Mouse (Mus musculus): ENCODE results near the gene Cyp26a1. TPM values are rescaled to one million over a fixed set of nuclear protein-coding genes. Genes with fewer than 3 reads are reported as not detected.

Gene Cyp26a1
- total and polyA plus RNA-seq, 2 experiments: 8.8 to 37.2 TPM

DNA sequence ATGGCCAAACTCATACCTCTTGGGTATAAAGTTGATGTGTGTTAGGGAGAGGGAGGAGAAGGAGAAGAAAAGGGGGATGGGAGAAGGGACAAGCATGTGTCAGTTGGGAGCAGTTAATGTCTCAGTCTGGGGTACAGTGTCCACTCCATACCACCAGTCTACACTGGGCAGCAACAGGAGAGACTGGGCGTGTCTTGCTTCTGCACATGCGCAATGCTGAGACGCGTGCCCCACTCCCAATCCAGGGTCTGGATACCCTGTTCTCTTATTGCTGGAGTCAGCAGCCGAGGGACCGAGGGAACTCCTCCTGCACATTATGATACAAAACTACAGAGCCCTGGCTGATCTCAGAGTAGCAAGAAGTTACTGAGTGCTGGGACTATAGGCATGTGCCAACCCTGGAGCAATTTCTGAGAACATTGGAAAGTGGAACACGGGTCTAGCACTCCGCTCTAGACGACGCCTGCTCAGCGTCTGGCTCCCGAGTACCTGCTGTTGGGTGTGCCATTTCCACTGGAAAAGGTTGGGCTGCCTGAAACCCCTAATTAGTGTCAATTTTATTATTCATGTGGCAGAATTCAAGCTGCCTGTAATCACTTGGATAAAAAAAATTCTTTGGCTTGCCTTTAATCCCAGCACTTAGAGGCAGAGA lies 19.1 kb downstream of the Cyp26a1 start:
- Histone ChIP-seq H3K27me3 (ENCODE audit: control insufficient read depth, insufficient read depth, low read length) (no peaks in the 10 kb centered on the region; the same call in 1 of the 2 replicates), H3K4me1 (ENCODE audit: control insufficient read depth, insufficient read depth, low read length) (no peaks in the 10 kb centered on the region), H3K27ac (replicated peaks; ENCODE audit: insufficient read depth, low read depth, low read length) (no peak overlapping the region), H3K9ac (ENCODE audit: low read depth, low read length) (no peak overlapping the region), H3K4me3 (ENCODE audit: insufficient read depth, low read depth, low read length) (no peak overlapping the region), H3K79me2 (ENCODE audit: control insufficient read depth, insufficient read depth, low read length) (no peaks in the 10 kb centered on the region), H3K36me3 (ENCODE audit: control insufficient read depth, insufficient read depth, low read length) (no peaks in the 10 kb centered on the region)
- 93% methylated on average over 12 of the region's 12 CpGs for WGBS
- TF ChIP-seq POLR2A (IDR thresholded peaks at IDR 0.05; ENCODE audit: extremely low read depth, insufficient read depth, low read length) (no peak), CTCF (IDR thresholded peaks at IDR 0.05; ENCODE audit: low read depth, low read length) (no peak)
- no peak for DNase-seq (ENCODE audit: extremely low read depth, low read depth, low spot score)

- H3K36me3 ChIP-seq (ENCODE audit: control insufficient read depth, insufficient read depth, low read length): no peaks in the 10 kb centered on the region
- 25% methylated on average over 1 of the region's 1 CpGs for WGBS
Measured at GRCm38 (mm10) chr19:37719166-37719565, 21.6 kb downstream of the Cyp26a1 start.

GRCm38 (mm10) chr19:37724591-37724990 lies 27.0 kb downstream of the Cyp26a1 start:
- TF ChIP-seq CTCF (IDR thresholded peaks at IDR 0.05; ENCODE audit: low read depth, low read length): no peak
- TF ChIP-seq POLR2A (IDR thresholded peaks at IDR 0.05; ENCODE audit: extremely low read depth, insufficient read depth, low read length): no peak
- Histone ChIP-seq H3K27me3 (ENCODE audit: control insufficient read depth, insufficient read depth, low read length) (0 out of 2 replicates have a peak, but pooled peaks cover 2% of the 10 kb centered on the region), H3K36me3 (ENCODE audit: control insufficient read depth, insufficient read depth, low read length) (no peaks in the 10 kb centered on the region), H3K79me2 (ENCODE audit: control insufficient read depth, insufficient read depth, low read length) (no peaks in the 10 kb centered on the region), H3K27ac (replicated peaks; ENCODE audit: insufficient read depth, low read depth, low read length) (no peak overlapping the region), H3K9ac (ENCODE audit: low read depth, low read length) (no peak overlapping the region), H3K4me1 (ENCODE audit: control insufficient read depth, insufficient read depth, low read length) (no peaks in the 10 kb centered on the region), H3K4me3 (ENCODE audit: insufficient read depth, low read depth, low read length) (no peak overlapping the region)
- 96% methylated on average over 5 of the region's 5 CpGs for WGBS
- no peak for DNase-seq (ENCODE audit: extremely low read depth, low read depth, low spot score)

More at GRCm38 (mm10) chr19:37719166-37719565, 21.6 kb downstream of the Cyp26a1 start:
- no peak for TF ChIP-seq POLR2A (IDR thresholded peaks at IDR 0.05; ENCODE audit: extremely low read depth, insufficient read depth, low read length)
- TF ChIP-seq CTCF (IDR thresholded peaks at IDR 0.05; ENCODE audit: low read depth, low read length): no peak
- H3K4me1 ChIP-seq (ENCODE audit: control insufficient read depth, insufficient read depth, low read length): no peaks in the 10 kb centered on the region
- DNase-seq (ENCODE audit: extremely low read depth, low read depth, low spot score): no peak
- no peaks in the 10 kb centered on the region for H3K27me3 ChIP-seq (ENCODE audit: control insufficient read depth, insufficient read depth, low read length)
- H3K27ac ChIP-seq (replicated peaks; ENCODE audit: insufficient read depth, low read depth, low read length): no peak overlapping the region
- H3K4me3 ChIP-seq (ENCODE audit: insufficient read depth, low read depth, low read length): no peak overlapping the region
- H3K79me2 ChIP-seq (ENCODE audit: control insufficient read depth, insufficient read depth, low read length): no peaks in the 10 kb centered on the region
- no peak overlapping the region for H3K9ac ChIP-seq (ENCODE audit: low read depth, low read length)

GRCm38 (mm10) chr19:37726585-37726984 lies 29.0 kb downstream of the Cyp26a1 start:
- Histone ChIP-seq H3K36me3 (ENCODE audit: control insufficient read depth, insufficient read depth, low read length) (no peaks in the 10 kb centered on the region), H3K27me3 (ENCODE audit: control insufficient read depth, insufficient read depth, low read length) (0 out of 2 replicates have a peak, but pooled peaks cover 2% of the 10 kb centered on the region), H3K27ac (replicated peaks; ENCODE audit: insufficient read depth, low read depth, low read length) (no peak overlapping the region), H3K79me2 (ENCODE audit: control insufficient read depth, insufficient read depth, low read length) (no peaks in the 10 kb centered on the region), H3K4me1 (ENCODE audit: control insufficient read depth, insufficient read depth, low read length) (no peaks in the 10 kb centered on the region), H3K9ac (ENCODE audit: low read depth, low read length) (no peak overlapping the region), H3K4me3 (ENCODE audit: insufficient read depth, low read depth, low read length) (no peak overlapping the region)
- TF ChIP-seq CTCF (IDR thresholded peaks at IDR 0.05; ENCODE audit: low read depth, low read length): no peak
- TF ChIP-seq POLR2A (IDR thresholded peaks at IDR 0.05; ENCODE audit: extremely low read depth, insufficient read depth, low read length): no peak
- 90% methylated on average over 7 of the region's 7 CpGs for WGBS
- no peak for DNase-seq (ENCODE audit: extremely low read depth, low read depth, low spot score)

DNA sequence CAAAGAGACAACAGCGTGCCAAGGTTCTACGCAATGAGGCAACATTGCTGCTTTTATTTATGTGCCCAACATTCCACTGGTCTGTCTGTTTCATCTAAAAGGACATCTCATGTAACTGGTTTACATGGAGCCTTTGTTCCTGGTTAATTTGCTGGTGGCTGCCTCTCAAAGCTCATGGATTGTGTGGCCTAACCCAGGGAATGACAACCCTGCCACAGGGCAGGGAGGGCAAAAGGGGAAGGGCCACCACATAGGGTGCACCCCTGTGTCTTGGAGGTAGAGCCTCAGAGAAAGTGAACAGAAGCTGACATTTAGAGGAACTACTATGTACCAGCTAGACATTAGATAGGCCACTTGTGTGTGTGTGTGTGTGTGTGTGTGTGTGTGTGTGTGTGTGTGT lies 29.8 kb downstream of the Cyp26a1 start:
- DNase-seq (ENCODE audit: extremely low read depth, low read depth, low spot score): no peak
- H3K27me3 ChIP-seq (ENCODE audit: control insufficient read depth, insufficient read depth, low read length): 0 out of 2 replicates have a peak, but pooled peaks cover 2% of the 10 kb centered on the region
- no peak overlapping the region for H3K9ac ChIP-seq (ENCODE audit: low read depth, low read length)
- H3K4me1 ChIP-seq (ENCODE audit: control insufficient read depth, insufficient read depth, low read length): no peaks in the 10 kb centered on the region
- 100% methylated on average over 2 of the region's 2 CpGs for WGBS
- no peaks in the 10 kb centered on the region for H3K79me2 ChIP-seq (ENCODE audit: control insufficient read depth, insufficient read depth, low read length)
- H3K27ac ChIP-seq (replicated peaks; ENCODE audit: insufficient read depth, low read depth, low read length): no peak overlapping the region
- no peak overlapping the region for H3K4me3 ChIP-seq (ENCODE audit: insufficient read depth, low read depth, low read length)
- no peak for TF ChIP-seq POLR2A (IDR thresholded peaks at IDR 0.05; ENCODE audit: extremely low read depth, insufficient read depth, low read length)
- no peak for TF ChIP-seq CTCF (IDR thresholded peaks at IDR 0.05; ENCODE audit: low read depth, low read length)
- H3K36me3 ChIP-seq (ENCODE audit: control insufficient read depth, insufficient read depth, low read length): no peaks in the 10 kb centered on the region

GRCm38 (mm10) chr19:37735426-37735825 lies 37.8 kb downstream of the Cyp26a1 start:
- no peak for DNase-seq (ENCODE audit: extremely low read depth, low read depth, low spot score)
- no peaks in the 10 kb centered on the region for H3K4me1 ChIP-seq (ENCODE audit: control insufficient read depth, insufficient read depth, low read length)
- TF ChIP-seq POLR2A (IDR thresholded peaks at IDR 0.05; ENCODE audit: extremely low read depth, insufficient read depth, low read length) (no peak), CTCF (IDR thresholded peaks at IDR 0.05; ENCODE audit: low read depth, low read length) (no peak)
- no peak overlapping the region for H3K4me3 ChIP-seq (ENCODE audit: insufficient read depth, low read depth, low read length)
- H3K9ac ChIP-seq (ENCODE audit: low read depth, low read length): no peak overlapping the region
- H3K36me3 ChIP-seq (ENCODE audit: control insufficient read depth, insufficient read depth, low read length): no peaks in the 10 kb centered on the region
- H3K27me3 ChIP-seq (ENCODE audit: control insufficient read depth, insufficient read depth, low read length): no peaks in the 10 kb centered on the region
- WGBS: 82% methylated on average over 8 of the region's 8 CpGs
- no peaks in the 10 kb centered on the region for H3K79me2 ChIP-seq (ENCODE audit: control insufficient read depth, insufficient read depth, low read length)
- H3K27ac ChIP-seq (replicated peaks; ENCODE audit: insufficient read depth, low read depth, low read length): no peak overlapping the region
